Mouse (Mus musculus): Measurements from ENCODE around the gene Tiam1. TPM values are rescaled to one million over a fixed set of nuclear protein-coding genes. Genes with fewer than 3 reads are reported as not detected.

Gene Tiam1
- polyA plus RNA-seq, 1 experiment from 2014 or later, result 3.7 TPM

DNA sequence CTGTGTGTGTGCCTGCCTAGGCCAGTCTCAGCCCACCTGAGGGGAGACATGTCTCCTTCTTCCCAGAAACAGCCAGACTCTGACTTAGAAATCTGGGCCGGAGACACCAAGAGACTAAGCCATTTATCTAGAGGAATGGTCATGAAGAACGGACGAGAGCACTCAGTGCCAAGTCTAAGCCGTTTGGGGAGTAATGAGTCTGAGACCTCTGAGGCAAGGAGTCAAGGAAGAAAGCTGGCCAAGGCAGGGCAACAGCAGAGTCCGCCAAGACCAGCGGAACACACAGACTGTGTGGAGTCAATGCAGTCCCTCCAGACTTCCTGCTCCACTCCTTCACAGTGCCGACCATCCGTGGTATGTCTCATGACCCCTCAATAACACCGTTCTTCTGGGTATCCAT, 129.0 kb downstream of the Tiam1 start:
- WGBS, result 57% methylated on average over 9 of the region's 9 CpGs
- Histone ChIP-seq H3K27ac (ENCODE audit: low read length) (no peak overlapping the region), H3K36me3 (ENCODE audit: insufficient read depth, low read length) (no peaks in the 10 kb centered on the region), H3K4me1 (ENCODE audit: insufficient read depth, low read depth, low read length) (no peaks in the 10 kb centered on the region), H3K9ac (replicated peaks; ENCODE audit: low read depth) (no peak overlapping the region), H3K27me3 (replicated peaks; ENCODE audit: insufficient read depth, low read length) (no peaks in the 10 kb centered on the region), H3K4me3 (ENCODE audit: low read depth, low read length) (no peak overlapping the region), H3K9me3 (ENCODE audit: low read length) (no peaks in the 10 kb centered on the region), H3K4me2 (replicated peaks; ENCODE audit: low read depth, low read length) (no peak overlapping the region)
- TF ChIP-seq CTCF (IDR thresholded peaks at IDR 0.05), result no peak
- TF ChIP-seq EP300 (IDR thresholded peaks at IDR 0.05), result no peak
- ATAC-seq (peak; percentile 51), DNase-seq (ENCODE audit: low spot score) (peak; percentile 50)

DNA sequence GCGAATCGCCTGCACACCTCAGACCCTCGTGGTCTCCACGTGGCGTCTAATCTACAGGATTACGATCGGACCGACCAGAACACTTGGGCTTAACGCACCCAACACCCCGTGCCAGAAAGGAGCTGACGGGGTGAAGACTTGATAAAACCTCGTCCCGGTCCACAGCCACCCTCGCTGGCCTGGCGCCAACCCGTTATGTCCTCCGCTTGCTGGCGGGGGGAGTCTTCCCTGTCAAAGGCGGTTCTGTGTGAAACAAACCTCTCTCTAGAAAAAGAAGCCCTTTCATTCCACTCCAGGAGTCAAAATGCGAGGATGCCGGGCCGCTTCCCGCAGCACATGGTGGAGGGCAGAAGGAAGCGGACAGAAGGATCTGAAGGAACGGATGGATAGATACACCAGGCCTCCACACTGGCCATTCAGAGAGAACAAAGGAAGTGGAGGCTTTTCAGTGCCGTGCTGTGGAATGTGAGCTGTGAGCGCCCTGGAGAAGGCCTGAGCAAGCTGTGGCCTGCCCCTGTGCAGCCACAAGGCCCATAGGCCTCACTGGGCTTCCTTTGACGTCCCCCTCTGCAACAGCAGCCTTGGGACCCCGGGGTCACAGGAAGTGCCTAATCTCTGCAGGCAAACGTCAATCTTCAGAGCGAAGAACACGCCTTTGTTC, 131.9 kb downstream of the Tiam1 start:
- TF ChIP-seq EP300 (IDR thresholded peaks at IDR 0.05), result no peak
- no peak for TF ChIP-seq CTCF (IDR thresholded peaks at IDR 0.05)
- ATAC-seq (no peak), DNase-seq (ENCODE audit: low spot score) (no peak)
- Histone ChIP-seq H3K36me3 (ENCODE audit: insufficient read depth, low read length) (no peaks in the 10 kb centered on the region), H3K4me1 (ENCODE audit: insufficient read depth, low read depth, low read length) (no peaks in the 10 kb centered on the region), H3K4me2 (replicated peaks; ENCODE audit: low read depth, low read length) (no peak overlapping the region), H3K4me3 (ENCODE audit: low read depth, low read length) (no peak overlapping the region), H3K27me3 (replicated peaks; ENCODE audit: insufficient read depth, low read length) (no peaks in the 10 kb centered on the region), H3K9me3 (ENCODE audit: low read length) (no peaks in the 10 kb centered on the region), H3K27ac (ENCODE audit: low read length) (no peak overlapping the region), H3K9ac (replicated peaks; ENCODE audit: low read depth) (no peak overlapping the region)
- WGBS, result 83% methylated on average over 32 of the region's 32 CpGs

DNA sequence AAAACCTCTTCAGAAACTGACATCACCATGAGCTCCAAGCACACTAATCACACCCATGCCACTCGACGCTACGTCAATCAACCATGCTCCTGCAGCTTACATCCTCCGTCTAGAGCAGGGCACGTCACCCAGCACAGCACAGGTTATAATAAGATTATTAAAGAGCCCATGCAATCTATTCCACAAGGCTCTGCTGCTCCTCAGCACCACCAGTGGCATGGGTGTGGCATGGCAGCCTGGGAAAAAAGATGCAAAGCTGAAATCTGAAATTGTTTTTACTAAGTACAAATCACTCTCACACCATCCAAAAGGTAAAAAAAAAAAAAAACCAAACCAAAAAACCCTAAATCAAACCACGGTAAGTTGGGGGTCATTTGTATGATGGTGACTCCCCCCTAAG, 135.1 kb downstream of the Tiam1 start:
- TF ChIP-seq EP300 (IDR thresholded peaks at IDR 0.05), result no peak
- peak; percentile 36 for TF ChIP-seq CTCF (IDR thresholded peaks at IDR 0.05)
- Histone ChIP-seq H3K27me3 (replicated peaks; ENCODE audit: insufficient read depth, low read length) (no peaks in the 10 kb centered on the region), H3K4me1 (ENCODE audit: insufficient read depth, low read depth, low read length) (no peaks in the 10 kb centered on the region), H3K36me3 (ENCODE audit: insufficient read depth, low read length) (no peaks in the 10 kb centered on the region), H3K27ac (ENCODE audit: low read length) (no peak overlapping the region), H3K4me3 (ENCODE audit: low read depth, low read length) (no peak overlapping the region), H3K4me2 (replicated peaks; ENCODE audit: low read depth, low read length) (no peak overlapping the region), H3K9ac (replicated peaks; ENCODE audit: low read depth) (no peak overlapping the region), H3K9me3 (ENCODE audit: low read length) (no peaks in the 10 kb centered on the region)
- ATAC-seq (no peak), DNase-seq (ENCODE audit: low spot score) (no peak)
- 78% methylated on average over 6 of the region's 6 CpGs for WGBS

DNA sequence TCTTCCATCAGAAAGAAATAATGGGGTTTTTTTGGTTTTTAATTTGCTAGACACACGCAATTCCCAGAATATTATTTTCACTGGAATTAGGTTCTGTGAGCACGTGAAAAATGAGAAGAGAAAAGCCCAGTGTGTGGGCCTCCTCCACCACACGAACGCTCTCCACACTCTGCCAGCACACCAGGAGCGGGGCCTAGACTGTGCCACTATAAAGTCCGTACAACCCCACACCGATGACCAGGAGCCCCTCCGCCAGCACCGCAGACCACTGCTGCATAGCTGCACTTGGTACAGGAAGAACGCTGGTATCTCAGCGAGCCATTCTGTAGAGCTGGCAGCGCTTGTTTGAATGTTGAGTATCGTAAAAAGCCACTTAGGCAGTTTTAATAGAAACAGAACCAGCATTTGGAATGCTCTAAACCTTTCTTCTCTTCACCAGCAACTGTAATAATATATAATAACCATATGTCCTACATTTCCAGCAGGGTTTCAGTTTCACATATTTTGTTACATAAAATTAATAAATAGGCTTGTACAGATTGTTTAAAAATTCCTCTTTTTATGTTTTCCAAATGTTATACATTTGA, 136.1 kb downstream of the Tiam1 start:
- H3K27ac ChIP-seq (ENCODE audit: low read length), result no peak overlapping the region
- no peak overlapping the region for H3K4me2 ChIP-seq (replicated peaks; ENCODE audit: low read depth, low read length)
- no peak overlapping the region for H3K9ac ChIP-seq (replicated peaks; ENCODE audit: low read depth)
- H3K36me3 ChIP-seq (ENCODE audit: insufficient read depth, low read length), result no peaks in the 10 kb centered on the region
- ATAC-seq, result no peak
- no peaks in the 10 kb centered on the region for H3K4me1 ChIP-seq (ENCODE audit: insufficient read depth, low read depth, low read length)
- no peak overlapping the region for H3K4me3 ChIP-seq (ENCODE audit: low read depth, low read length)
- no peaks in the 10 kb centered on the region for H3K27me3 ChIP-seq (replicated peaks; ENCODE audit: insufficient read depth, low read length)
- H3K9me3 ChIP-seq (ENCODE audit: low read length), result no peaks in the 10 kb centered on the region
- 78% methylated on average over 13 of the region's 13 CpGs for whole genome bisulfite sequencing
- TF ChIP-seq CTCF (IDR thresholded peaks at IDR 0.05) (no peak), EP300 (IDR thresholded peaks at IDR 0.05) (no peak)
- DNase-seq (ENCODE audit: low spot score), result no peak

DNA sequence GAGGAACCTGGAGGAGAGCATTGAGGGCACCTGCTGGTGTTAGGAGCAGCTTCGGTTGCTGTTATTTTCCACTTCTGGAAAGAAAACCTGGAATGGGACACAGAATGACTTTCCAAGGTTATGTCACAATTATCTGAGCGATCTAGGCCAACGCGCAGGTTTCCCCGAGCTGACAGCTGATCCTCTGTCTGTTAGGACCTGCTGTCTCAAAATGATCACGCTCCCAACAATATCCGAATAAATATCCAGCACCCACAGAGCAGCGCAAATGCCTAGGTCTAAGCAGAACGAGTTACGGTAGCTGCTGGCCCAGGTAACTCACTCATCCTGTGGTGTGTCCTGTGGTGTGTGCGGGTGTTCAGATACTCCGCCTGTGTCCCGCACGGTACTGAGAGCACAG, 140.0 kb downstream of the Tiam1 start:
- Histone ChIP-seq H3K27ac (ENCODE audit: low read length) (no peak overlapping the region), H3K4me1 (ENCODE audit: insufficient read depth, low read depth, low read length) (no peaks in the 10 kb centered on the region)

DNA sequence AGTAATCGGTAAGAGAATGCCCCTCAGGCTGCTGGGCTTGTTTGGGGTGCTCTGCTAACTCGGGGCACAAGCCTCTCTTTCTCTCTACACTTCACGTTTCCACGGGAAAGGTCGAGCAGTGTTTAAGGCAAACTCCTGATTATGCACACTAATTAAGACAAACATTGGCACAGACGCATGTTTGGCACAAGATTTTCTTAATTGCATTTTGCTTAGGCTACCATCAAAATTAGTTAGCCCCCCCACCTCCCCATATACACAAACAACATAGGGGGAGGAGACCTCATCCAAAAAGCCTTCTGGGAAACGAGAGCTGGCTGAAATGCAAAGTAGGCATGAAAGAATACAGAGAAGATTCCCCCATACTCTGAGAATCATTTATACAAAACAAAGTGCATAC, 148.4 kb downstream of the Tiam1 start:
- Histone ChIP-seq H3K4me3 (ENCODE audit: low read depth, low read length) (no peak overlapping the region), H3K9me3 (ENCODE audit: low read length) (peaks cover 3% of the 10 kb centered on the region; the same call in 1 of the 2 replicates), H3K4me1 (ENCODE audit: insufficient read depth, low read depth, low read length) (no peaks in the 10 kb centered on the region), H3K27me3 (replicated peaks; ENCODE audit: insufficient read depth, low read length) (no peaks in the 10 kb centered on the region), H3K9ac (replicated peaks; ENCODE audit: low read depth) (no peak overlapping the region), H3K4me2 (replicated peaks; ENCODE audit: low read depth, low read length) (no peak overlapping the region), H3K36me3 (ENCODE audit: insufficient read depth, low read length) (no peaks in the 10 kb centered on the region), H3K27ac (ENCODE audit: low read length) (no peak overlapping the region)
- ATAC-seq (no peak), DNase-seq (ENCODE audit: low spot score) (no peak)
- 83% methylated on average over 7 of the region's 7 CpGs for WGBS
- TF ChIP-seq CTCF (IDR thresholded peaks at IDR 0.05) (no peak), EP300 (IDR thresholded peaks at IDR 0.05) (no peak)

More for the DNA sequence above, 140.0 kb downstream of the Tiam1 start:
- Histone ChIP-seq H3K9ac (replicated peaks; ENCODE audit: low read depth) (no peak overlapping the region), H3K36me3 (ENCODE audit: insufficient read depth, low read length) (no peaks in the 10 kb centered on the region), H3K9me3 (ENCODE audit: low read length) (no peaks in the 10 kb centered on the region), H3K4me3 (ENCODE audit: low read depth, low read length) (no peak overlapping the region), H3K4me2 (replicated peaks; ENCODE audit: low read depth, low read length) (no peak overlapping the region), H3K27me3 (replicated peaks; ENCODE audit: insufficient read depth, low read length) (no peaks in the 10 kb centered on the region)
- ATAC-seq, result no peak
- DNase-seq (ENCODE audit: low spot score), result no peak
- WGBS, result 94% methylated on average over 14 of the region's 14 CpGs
- TF ChIP-seq CTCF (IDR thresholded peaks at IDR 0.05) (no peak), EP300 (IDR thresholded peaks at IDR 0.05) (no peak)
